Mouse (Mus musculus) left cerebral cortex, postnatal 10 days (tissue): ENCODE measurements around the gene Scarb1. TPM values are rescaled to one million over a fixed set of nuclear protein-coding genes. Genes with fewer than 3 reads are reported as not detected.

Source experiments
- DNase-seq, 2 experiments: peaks; one replicate each; pipeline ENCODE4 v3.0.0; 2021 to 2022; ENCODE audit warnings: low spot score in 2 of 2, mixed read lengths in 1 of 2; ENCODE audit errors: extremely low spot score in 1 of 2
- intact Hi-C: fragments of 180-260 bp; cut with DNase I; formaldehyde crosslinking; loops from one replicate; pipeline ENCODE4 v1.15.1; 2025
- total RNA-seq, 2 experiments: library from RNA; stranded (reverse); gene quantifications; 2 replicates each; pipeline ENCODE4 v1.2.3; 2021

The Scarb1 gene
- total RNA-seq, 2 experiments from 2014 or later: 49.1 to 52.9 TPM

DNA sequence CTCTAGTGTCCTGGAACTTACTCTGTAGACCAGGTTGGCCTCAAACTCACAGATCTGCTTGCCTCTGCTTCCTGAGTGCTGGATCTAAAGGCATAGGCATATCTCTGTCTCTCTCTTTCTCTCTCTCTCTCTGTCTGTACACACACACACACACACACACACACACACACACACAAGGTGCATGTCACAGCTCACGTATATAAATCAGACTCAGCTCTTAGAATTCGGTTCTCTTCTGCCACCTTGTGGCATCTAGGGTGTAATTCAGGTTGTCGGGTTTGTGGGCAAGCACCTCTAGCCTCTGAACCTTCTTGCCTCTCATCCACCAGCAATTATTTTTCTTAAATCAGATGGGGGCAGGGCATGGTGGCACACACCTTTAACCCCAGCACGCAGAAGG, 27.7 kb upstream of the Scarb1 start:
- DNase-seq: peak; percentile 61 to 63
- intact Hi-C loops: loop anchor here (5.0 kb wide), 2 partner anchors 91 to 471 kb away; no protein-coding TSS in a partner anchor

- no peak for DNase-seq
- intact Hi-C loops: loop anchor here (5.0 kb wide), 2 partner anchors 91 to 471 kb away; no protein-coding TSS in a partner anchor
Observed at GRCm38 (mm10) chr5:125368156-125368555, 27.3 kb upstream of the Scarb1 start.

GRCm38 (mm10) chr5:125364851-125365429, 24.0 kb upstream of the Scarb1 start:
- no peak for DNase-seq
- intact Hi-C loops: loop anchor here (5.0 kb wide), 2 partner anchors 88 to 468 kb away; no protein-coding TSS in a partner anchor

DNA sequence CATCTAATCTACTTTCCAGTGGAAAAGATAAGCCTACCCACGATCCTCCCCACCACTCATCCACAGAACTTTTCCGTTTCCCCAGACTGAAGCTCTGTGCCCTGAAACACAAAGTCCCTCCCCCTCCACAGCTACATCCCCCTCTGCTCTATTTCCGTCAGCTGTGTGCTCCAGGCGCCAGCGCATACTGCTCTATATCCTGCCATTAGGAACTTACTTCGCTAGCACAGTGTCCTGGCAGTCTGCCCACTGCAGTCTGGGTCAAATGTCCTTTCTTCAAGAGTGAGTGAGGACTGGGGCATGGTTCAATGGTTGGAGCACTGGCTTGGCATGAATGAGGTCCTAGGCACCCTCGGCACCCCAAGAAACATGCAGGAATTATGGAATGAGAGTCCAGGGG, 23.0 kb upstream of the Scarb1 start:
- peak in 1 of 2 experiments; percentile 87 for DNase-seq
- intact Hi-C loops: no loop called here

DNA sequence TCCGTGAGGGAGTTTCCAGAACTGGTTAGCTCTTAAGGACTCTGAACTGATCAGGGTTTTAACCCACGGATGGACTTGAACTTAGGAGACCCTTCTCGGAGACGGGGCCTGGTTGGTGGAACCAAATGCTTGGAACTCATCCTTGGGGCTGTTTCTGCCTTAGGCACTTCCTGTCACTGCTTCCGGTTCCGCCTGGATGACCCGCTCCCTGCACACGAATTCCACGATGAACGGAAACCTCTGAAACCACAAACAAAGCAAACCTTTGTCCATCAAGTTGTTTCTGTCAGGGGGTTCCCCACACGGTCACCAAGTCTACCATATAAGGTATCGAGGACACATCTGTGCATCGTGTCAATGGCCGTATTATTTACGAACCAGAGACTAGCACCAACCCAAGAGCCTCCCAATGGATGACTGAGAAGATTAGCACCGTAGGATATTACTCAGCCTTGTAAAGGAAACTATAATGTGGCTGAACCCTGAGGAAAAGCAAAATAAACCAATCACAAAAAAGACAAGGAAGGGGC, 20.2 kb upstream of the Scarb1 start:
- intact Hi-C loops: no loop called here

DNA sequence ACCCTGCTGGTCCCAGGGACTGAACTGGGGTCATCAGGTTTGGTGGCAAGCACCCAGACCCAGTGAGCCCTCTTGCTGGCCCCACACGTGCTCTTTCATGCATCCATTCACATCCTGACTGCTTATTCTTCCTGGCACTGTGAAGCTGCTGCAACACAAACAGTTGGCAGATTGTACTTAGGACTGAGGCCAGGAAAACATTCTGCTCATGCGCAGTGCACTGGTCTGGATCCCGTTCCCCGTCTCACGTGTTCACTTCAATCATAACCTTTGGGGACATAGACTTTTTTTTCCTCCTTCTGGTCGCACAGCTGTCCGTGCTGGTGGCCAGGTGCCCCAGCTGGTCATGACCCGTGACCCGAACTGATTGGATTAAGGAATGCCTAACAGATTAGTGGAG, 19.7 kb upstream of the Scarb1 start:
- intact Hi-C loops: no loop called here
- no peak for DNase-seq

More for the DNA sequence above, 20.2 kb upstream of the Scarb1 start:
- DNase-seq: no peak

GRCm38 (mm10) chr5:125358270-125358608, 17.3 kb upstream of the Scarb1 start:
- intact Hi-C loops: no loop called here
- DNase-seq: no peak

DNA sequence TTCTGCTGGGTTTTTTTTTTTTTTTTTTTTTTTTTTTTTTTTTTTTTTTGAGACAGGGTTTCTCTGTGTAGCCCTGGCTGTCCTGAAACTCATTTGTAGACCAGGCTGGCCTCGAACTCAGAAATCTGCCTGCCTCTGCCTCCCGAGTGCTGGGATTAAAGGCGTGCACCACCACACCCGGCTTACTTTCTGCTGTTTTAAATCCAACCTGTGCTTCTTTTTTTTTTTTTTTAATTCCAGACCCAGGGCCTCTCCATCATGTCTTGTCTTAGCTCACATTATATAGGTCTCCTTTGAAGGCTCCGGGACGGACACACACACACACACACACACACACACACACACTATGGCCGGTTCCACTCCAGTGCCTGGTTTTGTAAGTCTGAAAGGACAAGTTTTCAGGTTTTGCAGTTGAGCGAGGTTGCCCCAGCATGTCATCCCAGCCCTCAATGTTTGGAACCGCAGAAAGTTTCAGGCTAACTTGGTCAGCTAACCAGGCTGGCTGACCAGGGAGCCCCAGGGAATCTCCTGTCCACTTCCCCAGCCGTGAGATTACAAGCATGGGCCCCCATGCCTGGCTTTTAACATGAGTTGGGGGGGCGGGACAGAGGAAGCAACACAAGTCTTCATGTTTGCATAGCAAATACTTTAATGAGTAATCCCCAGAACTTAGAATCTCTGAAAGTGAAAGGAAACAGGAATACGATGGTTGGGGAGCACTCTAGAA, 16.8 kb upstream of the Scarb1 start:
- no peak for DNase-seq
- intact Hi-C loops: no loop called here

DNA sequence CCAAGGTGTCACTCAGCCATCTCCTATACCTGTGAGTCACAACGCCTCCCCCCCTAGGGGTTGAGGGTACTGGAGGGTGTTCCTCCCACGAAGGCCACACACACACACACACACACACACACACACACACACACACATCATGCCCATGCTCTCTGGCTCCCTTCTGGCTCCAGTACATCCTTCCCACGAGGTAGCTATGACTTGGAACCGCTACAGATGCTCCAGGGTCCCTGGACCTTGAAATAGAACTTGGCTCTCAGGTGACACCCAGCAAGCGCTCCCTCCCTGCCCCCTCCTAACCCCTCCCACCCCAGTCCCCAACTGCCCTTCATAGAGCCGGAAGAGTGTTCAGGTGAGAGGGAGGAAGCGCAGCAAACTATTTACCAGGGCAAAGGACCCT, 14.8 kb upstream of the Scarb1 start:
- DNase-seq: no peak
- intact Hi-C loops: no loop called here

DNA sequence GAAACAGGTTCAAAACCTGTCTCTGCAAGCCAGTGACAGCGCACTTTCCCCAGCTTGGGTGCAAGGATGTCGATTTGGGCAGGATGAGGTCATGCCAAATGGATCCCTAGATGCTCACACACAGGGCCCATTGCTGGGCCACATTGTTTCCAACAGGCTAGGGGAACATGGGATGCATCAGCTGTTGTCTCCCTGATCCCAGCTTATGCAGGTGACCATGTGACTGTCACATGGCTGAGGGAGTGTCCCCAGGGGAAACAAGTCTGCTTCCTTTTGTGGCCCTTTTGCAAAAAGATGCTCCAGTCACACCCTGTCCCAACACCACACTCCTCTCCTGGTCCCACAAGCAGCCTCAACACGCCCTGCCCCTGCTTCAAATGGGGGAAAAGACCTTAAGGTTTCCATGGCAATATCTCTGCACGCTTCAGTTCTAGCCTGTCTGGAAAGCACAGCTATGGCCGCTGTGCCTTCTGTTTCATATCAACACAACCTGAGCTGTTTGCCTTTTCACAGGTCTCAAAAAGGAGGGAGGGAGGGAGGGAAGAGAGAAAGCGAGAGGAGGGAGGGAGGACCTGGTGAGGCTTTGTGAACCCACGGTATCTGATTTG, 14.1 kb upstream of the Scarb1 start:
- DNase-seq: no peak
- intact Hi-C loops: no loop called here

DNA sequence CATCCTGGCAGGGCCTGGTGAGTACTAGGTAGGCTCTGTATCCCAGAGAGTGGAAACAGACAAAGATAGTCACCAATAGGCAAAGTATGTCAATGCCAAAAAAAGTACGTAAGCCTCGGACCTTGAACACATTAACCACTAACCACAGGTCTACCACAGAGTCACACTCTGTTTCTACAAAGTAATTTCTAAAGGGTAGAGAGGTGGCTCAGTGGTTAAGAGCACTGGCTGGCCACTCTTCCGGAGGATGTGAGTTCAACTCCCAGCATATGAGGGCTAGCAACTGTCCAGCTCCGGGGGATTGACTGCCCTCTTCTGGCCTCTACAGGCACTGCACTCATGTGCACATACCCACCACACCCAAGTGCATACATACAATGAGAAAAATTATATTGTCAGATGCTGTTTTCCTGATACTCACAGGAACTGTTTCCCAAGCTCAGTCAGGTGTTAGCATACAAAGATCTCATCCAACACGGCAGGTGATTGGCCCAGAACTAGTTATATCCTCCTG, 11.9 kb upstream of the Scarb1 start:
- intact Hi-C loops: no loop called here
- no peak for DNase-seq

- intact Hi-C loops: no loop called here
- no peak for DNase-seq
Observed at GRCm38 (mm10) chr5:125351939-125352338, 11.0 kb upstream of the Scarb1 start.

DNA sequence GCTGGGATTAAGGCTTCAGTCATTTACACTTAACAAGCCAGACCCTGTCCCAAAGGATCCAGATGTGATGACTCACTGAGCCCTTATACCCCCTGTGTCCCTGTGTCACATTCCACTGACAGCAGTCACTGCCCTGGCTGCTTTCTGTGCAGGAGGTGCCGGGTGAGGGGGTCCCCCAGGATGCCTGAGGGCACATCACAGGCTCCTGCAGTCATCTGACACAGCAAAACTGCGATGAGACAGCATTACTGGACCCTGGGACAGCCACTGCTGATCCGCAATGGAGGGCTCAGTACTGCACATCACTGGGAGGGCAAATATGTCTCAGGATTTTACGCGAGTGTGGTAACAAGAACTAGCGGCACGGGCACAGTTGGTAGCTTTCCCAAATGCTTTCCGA, 10.2 kb upstream of the Scarb1 start:
- intact Hi-C loops: no loop called here
- no peak for DNase-seq

GRCm38 (mm10) chr5:125349391-125349790, 8.5 kb upstream of the Scarb1 start:
- intact Hi-C loops: no loop called here
- DNase-seq: no peak

DNA sequence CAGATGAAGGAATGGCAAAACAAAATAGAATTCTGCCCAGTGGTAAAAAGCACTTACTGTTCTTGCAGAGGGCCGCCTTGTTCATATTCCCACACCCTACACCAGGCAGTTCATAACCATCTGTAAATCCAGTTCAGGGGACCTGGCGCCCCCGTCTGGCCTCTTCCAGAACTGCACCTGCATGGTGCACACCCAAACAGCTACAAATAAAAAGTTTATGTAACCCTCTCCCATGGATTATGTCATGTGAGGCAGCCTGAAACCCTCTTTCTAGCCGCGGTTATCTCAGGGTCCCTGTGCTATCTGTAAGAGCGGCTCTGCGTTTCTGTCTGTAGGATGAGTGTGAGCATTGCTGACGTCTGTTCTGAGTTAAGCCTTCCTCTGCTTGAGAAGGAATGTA, 7.6 kb upstream of the Scarb1 start:
- intact Hi-C loops: no loop called here
- no peak for DNase-seq

DNA sequence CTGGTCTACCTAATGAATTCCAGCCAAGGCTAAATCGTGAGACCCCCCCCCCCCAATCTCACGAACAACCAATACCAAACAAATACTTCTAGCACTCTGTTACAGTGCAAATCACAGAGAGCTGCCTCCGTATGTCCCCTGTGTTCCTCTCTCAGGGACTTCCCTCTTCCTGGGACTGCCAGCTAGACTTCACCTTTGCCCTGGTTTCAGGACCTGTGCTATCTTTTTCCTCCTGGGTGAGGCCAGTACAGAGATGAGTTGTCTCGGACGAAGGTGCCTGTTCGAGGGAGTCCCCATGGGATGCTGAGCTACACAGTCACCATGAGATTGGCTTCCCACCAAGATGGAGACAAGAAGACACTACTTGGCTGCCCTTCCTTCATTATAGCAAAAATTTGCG, 7.2 kb upstream of the Scarb1 start:
- DNase-seq: no peak
- intact Hi-C loops: no loop called here

DNA sequence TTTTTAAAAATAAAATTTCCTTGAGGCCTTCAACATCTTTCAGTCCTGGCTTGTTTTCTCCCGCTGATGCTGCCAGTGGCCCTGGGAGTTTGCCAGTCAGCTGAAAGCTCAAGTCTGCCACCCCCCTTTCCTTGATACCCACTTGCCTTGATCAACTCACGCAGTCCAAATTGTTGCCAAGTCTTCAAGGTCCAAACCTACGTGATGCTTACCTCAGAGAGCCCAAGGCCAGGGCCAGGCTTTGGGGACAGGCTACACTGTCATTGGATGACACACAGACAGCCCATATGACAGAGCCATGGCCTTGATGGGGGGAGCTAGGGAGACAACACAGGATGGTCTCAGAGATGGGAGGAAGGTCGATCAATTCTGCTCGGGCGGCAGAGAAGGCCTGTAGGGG, 3.4 kb upstream of the Scarb1 start:
- intact Hi-C loops: no loop called here
- DNase-seq: no peak

DNA sequence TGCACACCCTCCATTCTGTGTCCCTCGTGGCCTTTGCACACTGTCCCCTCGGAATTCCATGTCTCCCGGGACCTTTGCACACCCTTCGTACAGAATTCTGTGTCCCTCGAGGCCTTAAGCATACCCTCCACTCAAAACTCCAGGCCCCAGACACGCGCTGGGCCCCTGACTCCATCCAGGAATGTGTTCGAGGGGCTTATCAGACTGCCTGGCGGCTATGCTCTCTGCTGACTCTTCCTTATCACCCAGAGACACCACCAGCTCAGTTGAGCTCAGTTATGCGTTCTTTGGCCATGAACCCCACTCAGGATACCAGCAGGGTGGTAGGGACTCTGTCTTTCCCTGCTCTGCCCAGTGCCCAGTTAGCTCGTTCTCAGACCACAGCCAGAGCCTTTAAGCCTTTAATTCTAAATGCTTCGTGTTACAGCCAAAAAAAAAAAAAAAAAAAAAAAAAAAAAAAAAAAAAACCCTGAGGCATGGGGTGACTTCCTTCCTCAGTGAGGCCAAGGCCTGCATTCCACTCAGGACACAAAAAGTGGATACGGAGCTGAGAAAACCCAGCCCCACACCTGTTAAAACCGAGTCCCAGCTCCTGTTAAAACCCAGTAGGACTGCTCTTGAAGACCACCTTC, 681 bp upstream of the Scarb1 start:
- intact Hi-C loops: no loop called here
- no peak for DNase-seq

DNA sequence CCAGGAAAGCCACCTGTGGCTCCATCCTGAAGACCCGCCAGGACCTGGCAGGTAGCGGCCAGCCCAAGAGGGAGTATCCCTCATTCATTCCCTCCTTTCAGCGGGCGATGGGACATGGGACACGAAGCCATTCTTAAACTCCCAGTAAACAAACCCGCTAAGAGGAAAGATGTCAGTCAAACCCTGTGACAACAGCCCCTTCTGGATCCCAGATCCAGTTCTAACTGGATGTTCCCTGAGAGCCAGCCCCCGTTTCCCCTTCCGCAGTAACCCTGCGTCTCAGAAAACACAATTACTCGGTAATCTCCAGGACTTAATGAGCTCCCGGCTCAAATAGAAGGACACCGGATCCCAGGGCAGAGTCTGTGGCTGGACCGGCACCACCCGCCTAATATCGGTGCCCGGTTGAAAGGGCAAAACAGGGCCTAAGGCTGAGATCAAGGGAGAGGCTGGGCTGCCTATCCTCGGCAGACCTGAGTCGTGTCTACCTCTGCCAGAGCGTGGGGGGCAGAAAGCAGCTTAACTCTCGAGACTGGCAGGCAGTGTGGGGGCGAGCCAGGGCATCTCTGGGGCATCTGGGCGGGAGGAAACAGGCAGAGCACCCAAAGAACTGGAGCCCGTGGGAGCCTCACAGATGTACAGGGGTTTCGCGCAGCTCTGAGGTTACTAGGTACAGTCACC, 903 bp downstream of the Scarb1 start:
- peak in 1 of 2 experiments; percentile 63 for DNase-seq
- intact Hi-C loops: no loop called here
